Mouse (Mus musculus) ES-E14 (cell line): Measurements from ENCODE around the gene Gpr63.

Source experiments
- CHD2 ChIP-seq: IDR thresholded peaks from 2 replicates; pipeline ENCODE4 v1.6.1; 2014; ENCODE audit warnings: mild to moderate bottlenecking, low read depth, low read length, inconsistent platforms
- MAFK ChIP-seq: IDR thresholded peaks from 2 replicates; pipeline ENCODE4 v1.6.1; 2014; ENCODE audit warnings: mild to moderate bottlenecking, low read depth, low read length, inconsistent platforms; ENCODE audit not compliant: insufficient read depth

- TF ChIP-seq CHD2, result no peak
- TF ChIP-seq MAFK, result no peak
These were observed 19.4 kb downstream of the Gpr63 start for GRCm38 (mm10) chr4:24985612-24986011.
